Mouse (Mus musculus) thymus, adult 2 months (tissue): Measurements from ENCODE around the gene Ngef. TPM values are rescaled to one million over a fixed set of nuclear protein-coding genes. Genes with fewer than 3 reads are reported as not detected.

Source experiments
- DNase-seq: peaks from one replicate; pipeline ENCODE4 v3.0.0; 2021
- H3K27ac ChIP-seq: fragments of 200-500 bp; 2 replicates; pipeline ENCODE4 v1.5.1; 2012; ENCODE audit warnings: low read length, control low read depth; ENCODE audit not compliant: control insufficient read depth, insufficient read depth
- H3K27me3 ChIP-seq: fragments of 200-500 bp; 2 replicates; pipeline ENCODE4 v1.6.1; 2012; ENCODE audit warnings: mild to moderate bottlenecking, low read length, moderate library complexity, mixed read lengths; ENCODE audit not compliant: control insufficient read depth, insufficient read depth
- H3K36me3 ChIP-seq: fragments of 200-500 bp; 2 replicates; pipeline ENCODE4 v1.6.1; 2012; ENCODE audit warnings: mild to moderate bottlenecking, low read length, moderate library complexity; ENCODE audit not compliant: control insufficient read depth, insufficient read depth
- H3K4me1 ChIP-seq: fragments of 200-500 bp; replicated peaks from 2 replicates; pipeline ENCODE4 v1.6.1; 2012; ENCODE audit warnings: low read length; ENCODE audit not compliant: control insufficient read depth, insufficient read depth
- H3K4me3 ChIP-seq: fragments of 200-500 bp; 2 replicates; pipeline ENCODE4 v1.5.1; 2012; ENCODE audit warnings: mild to moderate bottlenecking, low read length, control low read depth, moderate library complexity; ENCODE audit not compliant: control insufficient read depth, insufficient read depth
- CTCF ChIP-seq: fragments of 200-500 bp; IDR thresholded peaks from 2 replicates; pipeline ENCODE4 v1.5.1; 2012; ENCODE audit warnings: mild to moderate bottlenecking, control low read depth, low read length, moderate library complexity, borderline replicate concordance; ENCODE audit not compliant: control insufficient read depth, poor library complexity, insufficient read depth; ENCODE audit errors: extremely low read depth
- POLR2A ChIP-seq: fragments of 200-500 bp; IDR thresholded peaks from 2 replicates; pipeline ENCODE4 v1.6.1; 2012; ENCODE audit warnings: mild to moderate bottlenecking, low read length, control low read depth, moderate library complexity; ENCODE audit not compliant: control insufficient read depth, poor library complexity, insufficient read depth; ENCODE audit errors: extremely low read depth
- WGBS: fragments of 180-500 bp; shearing (Covaris S2); methylation state at CpG from one replicate; pipeline ENCODE4 v1.1.7; 2018; 5-methylcytosine and 5-hydroxymethylcytosine counted together
- polyA plus RNA-seq: library from polyadenylated mRNA; depleted of rRNA; stranded (reverse); fragments of >200 nt; gene quantifications from 2 replicates; pipeline ENCODE4 v1.2.3, GENCODE M21; 2012; rRNA removed

Ngef gene
- polyA plus RNA-seq, 1 experiment: 0.32 TPM

- H3K27ac ChIP-seq: no peak overlapping the region
- peak; percentile 48 for DNase-seq
- H3K36me3 ChIP-seq: peaks cover 44% of the 10 kb centered on the region
- H3K4me1 ChIP-seq: no peaks in the 10 kb centered on the region
- no peak overlapping the region for H3K4me3 ChIP-seq
- TF ChIP-seq CTCF (no peak), POLR2A (no peak)
- WGBS: 48% methylated on average over 5 of the region's 5 CpGs
- no peaks in the 10 kb centered on the region for H3K27me3 ChIP-seq
These were observed 126.2 kb downstream of the Ngef start for GRCm38 (mm10) chr1:87447183-87448104.

GRCm38 (mm10) chr1:87436583-87436982 is 137.1 kb downstream of the Ngef start:
- no peaks in the 10 kb centered on the region for H3K27me3 ChIP-seq
- DNase-seq: no peak
- peaks cover 61% of the 10 kb centered on the region for H3K36me3 ChIP-seq
- no peaks in the 10 kb centered on the region for H3K4me1 ChIP-seq
- no peak overlapping the region for H3K4me3 ChIP-seq
- H3K27ac ChIP-seq: no peak overlapping the region
- WGBS: 91% methylated on average over 6 of the region's 6 CpGs
- TF ChIP-seq CTCF: no peak
- no peak for TF ChIP-seq POLR2A

- Histone ChIP-seq H3K27me3 (no peaks in the 10 kb centered on the region), H3K4me3 (no peak overlapping the region), H3K4me1 (no peaks in the 10 kb centered on the region), H3K36me3 (peaks cover 55% of the 10 kb centered on the region), H3K27ac (no peak overlapping the region)
- no peak for DNase-seq
- no peak for TF ChIP-seq POLR2A
- no peak for TF ChIP-seq CTCF
- 97% methylated on average over 2 of the region's 2 CpGs for WGBS
These were observed 138.5 kb downstream of the Ngef start for GRCm38 (mm10) chr1:87435125-87435524.

Other genes with a start within 250 kb of the Ngef start
- gene Gigyf2, start 246.9 kb downstream of the Ngef start, polyA plus RNA-seq: 47.2 and 47.3 TPM in 2 replicates
- gene Kcnj13, start 179.1 kb downstream of the Ngef start, polyA plus RNA-seq: not detected in 2 replicates
- 0.30 and 0.52 TPM in 2 replicates for gene Snorc, start 103.6 kb downstream of the Ngef start, polyA plus RNA-seq
- 4.0 and 6.9 TPM in 2 replicates for gene Neu2, start 64.0 kb downstream of the Ngef start, polyA plus RNA-seq
- gene Inpp5d, start 46.4 kb upstream of the Ngef start, polyA plus RNA-seq: 278 and 301 TPM in 2 replicates
- gene Atg16l1, start 182.0 kb upstream of the Ngef start, polyA plus RNA-seq: 37.2 and 41.2 TPM in 2 replicates
- 1.9 and 2.0 TPM in 2 replicates for gene Sag, start 229.8 kb upstream of the Ngef start, polyA plus RNA-seq